Mouse (Mus musculus): ENCODE measurements around the gene Clk1. TPM values are rescaled to one million over a fixed set of nuclear protein-coding genes. Genes with fewer than 3 reads are reported as not detected.
A peak's percentile ranks its signal among the peaks of the same experiment; 100 is the strongest.
"Not testable (repeated sequence)": the region's sequence is repeated elsewhere in the genome, so short reads cannot be mapped to it uniquely, and the experiment has no call there.

The Clk1 gene
- total RNA-seq, 2 experiments from 2014 or later, result 98.2 to 104 TPM

DNA sequence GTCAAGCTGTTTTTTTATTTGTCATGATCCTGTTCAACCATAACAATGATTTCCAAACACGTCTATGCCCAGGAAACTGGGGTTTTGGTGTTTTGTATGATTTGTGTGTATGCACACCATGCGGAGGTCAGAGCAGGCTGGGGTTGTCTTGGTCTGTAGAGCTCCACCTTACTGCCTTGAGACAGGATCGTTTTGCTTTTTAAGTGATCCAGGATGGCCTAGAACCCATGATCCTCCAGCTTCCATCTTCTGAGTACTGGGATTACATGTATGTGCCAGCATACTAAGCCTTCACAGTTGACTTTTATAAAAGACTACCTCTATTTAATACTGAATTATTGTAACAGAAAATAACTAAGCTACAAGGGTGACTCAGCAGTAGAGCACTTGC lies 13.7 kb downstream of the Clk1 start:
- intact Hi-C loops (cut with DNase I), result no loop called here
- DNase-seq (ENCODE audit: extremely low spot score in 1 of 2, low spot score in 2 of 2), result no peak

DNA sequence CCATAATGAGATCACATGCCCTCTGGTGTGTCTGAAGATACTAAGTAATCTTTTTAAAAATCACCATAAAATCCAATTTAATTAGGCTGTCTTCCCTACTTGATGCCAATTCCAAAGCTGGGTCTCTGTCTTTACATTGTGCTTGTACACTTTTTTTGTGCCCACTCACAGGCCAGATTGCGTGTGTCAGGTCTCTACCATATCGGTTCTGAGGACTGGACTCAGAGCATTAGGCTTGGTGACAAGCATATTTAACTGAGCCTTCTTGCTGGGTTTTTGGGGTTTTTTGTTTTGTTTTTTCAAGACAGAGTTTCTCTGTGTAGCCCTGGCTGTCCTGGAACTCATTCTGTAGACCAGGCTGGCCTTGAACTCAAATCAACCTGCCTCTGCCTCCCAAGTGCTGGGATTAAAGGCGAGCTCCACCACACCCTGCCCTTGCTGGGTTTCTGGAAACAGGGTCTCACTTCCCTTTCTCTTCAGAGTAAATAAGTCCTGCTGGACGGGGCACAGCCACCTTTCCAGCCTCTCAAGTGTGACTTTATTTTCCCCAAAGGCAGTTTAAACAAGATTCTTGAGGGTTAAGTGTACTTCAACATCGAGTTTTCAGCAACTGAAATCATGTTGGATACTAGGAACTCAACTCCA lies 14.2 kb downstream of the Clk1 start:
- intact Hi-C loops (cut with DNase I), result no loop called here
- DNase-seq (ENCODE audit: extremely low spot score in 1 of 2, low spot score in 2 of 2), result no peak

DNA sequence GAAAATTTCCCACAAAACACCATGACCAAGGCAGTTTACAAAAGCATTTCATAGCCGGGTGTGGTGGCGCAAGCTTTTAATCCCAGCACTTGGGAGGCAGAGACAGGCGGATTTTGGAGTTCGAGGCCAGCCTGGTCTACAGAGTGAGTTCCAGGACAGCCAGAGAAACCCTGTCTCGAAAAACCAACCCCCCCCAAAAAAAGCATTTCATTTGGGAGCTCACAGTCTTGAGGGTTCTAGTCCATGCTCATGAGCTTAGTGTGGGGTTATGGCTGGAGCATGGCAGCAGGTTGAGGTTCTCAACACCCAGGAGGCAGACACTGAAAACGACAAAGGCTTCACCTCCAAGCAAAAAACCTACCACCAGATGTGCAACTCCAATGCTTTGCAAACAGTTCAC lies 15.7 kb downstream of the Clk1 start:
- no peak for DNase-seq (ENCODE audit: extremely low spot score in 1 of 2, low spot score in 2 of 2)
- intact Hi-C loops (cut with DNase I), result no loop called here

DNA sequence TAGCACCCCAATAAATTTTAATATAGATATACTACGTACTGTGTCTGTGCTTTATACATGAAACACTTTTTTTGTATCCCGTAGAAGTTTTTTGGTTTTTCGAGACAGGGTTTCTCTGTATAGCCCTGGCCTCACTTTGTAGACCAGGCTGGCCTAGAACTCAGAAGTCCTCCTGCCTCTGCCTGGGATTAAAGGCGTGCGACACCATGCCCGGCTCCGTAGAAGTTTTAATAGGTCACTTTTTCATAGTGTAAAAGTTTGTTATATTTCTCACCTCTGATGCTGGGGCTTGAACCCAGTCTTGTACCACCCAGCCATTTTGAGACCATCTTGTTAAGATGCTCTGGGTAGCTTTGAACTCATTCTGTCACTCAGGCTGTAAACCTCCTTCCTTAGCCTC lies 16.5 kb downstream of the Clk1 start:
- intact Hi-C loops (cut with DNase I), result no loop called here
- DNase-seq (ENCODE audit: extremely low spot score in 1 of 2, low spot score in 2 of 2), result no peak

DNA sequence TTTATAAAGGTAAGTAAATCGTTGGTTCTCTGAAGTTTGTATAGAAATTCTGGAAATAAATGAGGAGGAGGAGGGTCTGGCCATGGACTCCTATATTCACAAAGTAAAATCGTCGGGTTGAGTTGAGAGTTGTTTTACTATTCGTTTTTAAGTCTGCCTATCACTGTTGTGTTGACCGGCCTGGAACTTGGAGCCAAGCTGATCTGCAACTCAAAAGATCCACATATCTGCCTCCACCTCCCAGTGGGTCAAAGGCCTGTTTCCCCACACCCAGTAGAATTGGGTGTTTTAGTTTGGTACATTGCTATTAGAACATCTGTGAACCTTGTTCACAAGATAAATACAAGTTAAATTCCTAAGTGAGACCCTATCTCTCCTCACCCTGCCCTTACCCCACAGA lies 20.1 kb downstream of the Clk1 start:
- intact Hi-C loops (cut with DNase I), result no loop called here

DNA sequence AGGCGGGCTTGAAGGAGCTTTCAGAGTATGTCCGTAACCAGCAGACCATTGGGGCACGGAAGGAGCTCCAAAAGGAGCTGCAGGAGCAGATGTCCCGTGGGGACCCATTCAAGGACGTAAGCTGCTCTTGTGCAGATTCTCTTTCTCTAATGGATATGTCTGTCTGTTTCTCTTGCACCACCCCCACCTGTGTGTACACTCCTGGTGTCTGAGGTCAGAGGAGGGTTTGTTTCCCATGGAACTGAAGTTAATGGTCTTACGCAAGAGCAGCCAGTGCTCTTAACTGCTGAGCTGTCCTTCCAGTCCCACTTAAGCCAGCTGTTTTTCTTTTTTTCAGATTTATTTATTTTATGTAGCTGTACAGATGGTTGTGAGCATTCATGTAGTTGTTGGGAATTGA lies 22.5 kb downstream of the Clk1 start:
- no peak for DNase-seq (ENCODE audit: extremely low spot score in 1 of 2, low spot score in 2 of 2)
- intact Hi-C loops (cut with DNase I), result no loop called here

More for the DNA sequence above, 20.1 kb downstream of the Clk1 start:
- no peak for DNase-seq (ENCODE audit: extremely low spot score in 1 of 2, low spot score in 2 of 2)

DNA sequence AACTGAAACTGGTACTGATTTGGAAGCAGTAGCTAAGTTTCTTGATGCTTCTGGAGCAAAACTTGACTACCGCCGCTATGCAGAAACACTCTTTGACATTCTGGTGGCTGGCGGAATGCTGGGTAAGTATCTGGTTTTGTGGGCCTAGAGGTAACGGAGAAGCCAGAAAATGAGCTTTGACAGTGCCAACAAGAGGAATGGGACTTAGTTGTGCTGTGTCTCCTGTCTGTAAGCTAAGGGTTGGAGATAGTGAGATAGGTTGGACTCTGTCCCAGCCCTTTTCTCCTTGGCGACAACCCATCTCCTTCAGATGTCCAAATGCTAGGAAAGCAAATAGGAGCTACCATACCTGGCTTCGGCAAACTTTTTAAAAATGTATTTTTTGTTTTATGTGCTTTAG lies 26.1 kb downstream of the Clk1 start:
- DNase-seq (ENCODE audit: extremely low spot score in 1 of 2, low spot score in 2 of 2), result no peak
- intact Hi-C loops (cut with DNase I), result loop anchor here (10.0 kb wide), 1 partner anchor 973 kb away; no protein-coding TSS in a partner anchor

DNA sequence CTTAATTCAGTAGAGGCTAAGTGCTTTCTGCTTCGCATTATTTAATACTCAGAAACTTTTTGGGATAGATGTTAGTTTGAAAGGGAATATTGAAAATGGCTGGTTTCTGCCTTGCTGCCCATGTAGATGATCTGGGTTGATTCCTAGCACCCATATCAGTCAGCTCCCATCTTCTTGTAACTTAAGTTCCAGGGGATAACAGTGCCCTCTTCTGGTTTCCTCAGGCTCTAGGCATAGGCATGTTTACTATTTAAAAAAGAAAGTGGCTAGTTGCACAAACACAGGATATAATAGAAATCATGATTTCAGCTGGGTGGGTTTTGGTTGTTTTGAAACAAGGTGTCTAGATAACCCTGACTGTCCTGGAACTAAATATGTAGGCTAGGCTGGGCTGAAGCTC lies 27.7 kb downstream of the Clk1 start:
- intact Hi-C loops (cut with DNase I), result loop anchor here (10.0 kb wide), 1 partner anchor 971 kb away; no protein-coding TSS in a partner anchor
- DNase-seq (ENCODE audit: extremely low spot score in 1 of 2, low spot score in 2 of 2), result no peak

DNA sequence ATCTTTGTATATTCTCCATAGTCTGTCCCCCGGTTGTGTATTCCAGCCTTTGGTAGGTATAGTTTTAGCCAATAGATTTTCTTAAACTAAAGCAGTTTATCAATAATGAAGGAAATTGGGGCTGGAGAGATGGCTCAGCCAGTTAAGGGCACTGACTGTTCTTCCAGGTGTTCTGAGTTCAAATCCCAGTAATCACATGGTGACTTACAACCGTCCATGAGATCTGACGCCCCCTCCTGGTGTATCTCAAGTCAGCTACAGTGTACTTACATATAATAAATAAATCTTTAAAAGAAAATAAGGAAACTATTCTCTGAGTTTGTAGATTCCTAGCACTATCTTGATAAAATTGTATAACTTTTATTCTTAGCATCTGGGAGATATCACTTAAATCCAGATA lies 28.5 kb downstream of the Clk1 start:
- DNase-seq (ENCODE audit: extremely low spot score in 1 of 2, low spot score in 2 of 2), result no peak
- intact Hi-C loops (cut with DNase I), result loop anchor here (10.0 kb wide), 1 partner anchor 971 kb away; no protein-coding TSS in a partner anchor

DNA sequence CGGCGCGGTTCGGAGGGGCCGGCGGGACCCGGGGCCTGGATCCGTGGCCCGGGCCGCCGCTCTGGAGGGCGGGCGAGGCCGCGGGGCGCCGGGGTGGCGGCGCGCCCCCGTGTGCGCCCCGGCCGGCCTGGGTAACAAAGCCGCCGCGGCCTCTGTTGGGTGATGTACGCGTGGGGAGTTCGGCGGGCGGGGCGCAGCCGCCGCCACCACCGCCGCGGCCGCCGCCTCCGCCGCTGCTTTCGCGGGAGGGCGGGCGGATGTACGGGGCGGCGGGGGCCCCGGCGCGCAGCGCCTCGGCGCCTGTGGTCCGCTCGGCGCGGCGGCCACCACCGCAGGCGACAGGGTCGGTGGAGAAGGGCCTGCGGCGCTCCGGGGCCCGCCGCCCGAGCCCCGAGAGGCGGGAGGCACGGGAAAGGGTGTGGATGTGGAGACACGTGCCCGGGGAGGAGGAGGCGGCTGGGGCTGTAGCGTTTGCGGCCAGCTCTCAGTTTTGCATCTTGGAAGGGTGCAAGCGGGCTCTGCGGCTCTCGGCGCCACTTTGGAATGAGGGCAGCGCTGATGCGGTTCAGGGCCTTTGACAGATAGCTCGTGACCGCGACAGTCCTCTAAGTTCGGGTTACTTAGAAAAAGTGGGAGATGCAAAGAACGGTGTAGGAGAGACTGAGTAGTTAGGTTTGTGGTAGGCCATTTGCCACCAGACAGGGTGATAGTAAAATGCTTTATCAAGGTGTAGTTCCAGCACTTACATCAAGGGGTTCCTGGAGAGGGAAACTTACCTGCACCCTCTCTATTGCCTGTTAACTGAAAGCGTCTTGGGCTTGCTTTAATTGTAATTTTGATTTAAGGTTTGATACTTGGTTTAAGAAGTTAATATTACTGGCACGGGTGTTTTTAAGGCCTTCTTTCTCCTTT lies 30.3 kb downstream of the Clk1 start:
- intact Hi-C loops (cut with DNase I), result loop anchor here (10.0 kb wide), 1 partner anchor 969 kb away; no protein-coding TSS in a partner anchor

DNA sequence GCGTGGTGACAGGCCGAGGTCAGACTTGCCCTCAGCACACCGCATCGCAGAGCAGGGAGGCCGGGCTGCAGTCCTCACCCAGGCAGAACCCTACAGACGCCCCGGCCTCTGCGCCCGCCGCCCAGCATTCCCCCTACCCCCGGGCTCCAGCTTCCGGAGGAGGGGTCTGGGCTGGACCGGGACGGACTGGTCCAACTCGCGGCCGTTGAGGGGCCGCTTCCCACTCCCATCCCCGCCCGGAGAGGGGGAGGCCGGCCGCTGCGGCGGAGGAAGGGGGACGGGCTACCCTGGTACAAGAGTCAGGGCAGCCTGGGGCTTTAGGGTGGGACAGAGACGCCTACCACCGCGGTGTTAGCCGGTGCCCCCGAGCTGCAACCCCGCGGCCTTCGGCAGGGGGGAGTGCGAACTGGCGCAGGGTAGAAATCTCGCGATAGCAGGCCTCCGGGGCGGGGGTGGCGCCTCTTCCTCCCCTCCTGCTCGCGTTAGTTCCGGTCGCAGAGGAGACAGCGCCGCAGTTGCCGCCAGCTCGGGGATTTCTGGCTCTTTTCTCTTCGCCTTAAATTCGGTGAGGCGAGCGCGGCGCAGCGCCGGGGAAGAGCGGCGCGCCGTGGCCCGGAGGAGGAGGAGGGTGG lies 31.1 kb downstream of the Clk1 start, which contains the start of gene Bzw1:
TSS of gene Bzw1 (plus strand) at position 247 of the 632 bp plus-strand sequence.
- intact Hi-C loops (cut with DNase I), result loop anchor here (10.0 kb wide), 1 partner anchor 968 kb away; no protein-coding TSS in a partner anchor
- peak; percentile 88 to 97 for DNase-seq (ENCODE audit: extremely low spot score in 1 of 2, low spot score in 2 of 2)

More for the DNA sequence above, 30.3 kb downstream of the Clk1 start:
- peak in 1 of 2 experiments; percentile 77 for DNase-seq (ENCODE audit: extremely low spot score in 1 of 2, low spot score in 2 of 2)

DNA sequence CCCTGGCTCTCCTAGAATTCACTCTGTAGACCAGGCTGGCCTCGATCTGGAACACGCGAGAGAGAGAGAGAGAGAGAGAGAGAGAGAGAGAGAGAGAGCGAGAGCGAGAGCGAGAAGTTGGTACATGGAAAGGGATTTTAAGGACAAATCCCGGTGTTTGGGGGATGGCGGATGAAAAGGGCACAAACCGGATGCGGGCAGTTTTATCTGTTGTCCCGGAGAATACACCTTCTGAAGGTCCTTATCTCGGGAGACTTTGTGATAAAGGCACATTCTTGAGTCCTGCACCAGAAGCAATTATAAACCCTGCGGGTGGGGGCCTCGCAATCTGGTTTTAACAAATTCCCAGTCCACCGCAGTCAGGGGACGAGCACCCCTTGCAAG lies 31.6 kb downstream of the Clk1 start:
- DNase-seq (ENCODE audit: extremely low spot score in 1 of 2, low spot score in 2 of 2), result no peak
- intact Hi-C loops (cut with DNase I), result loop anchor here (10.0 kb wide), 1 partner anchor 967 kb away; no protein-coding TSS in a partner anchor

DNA sequence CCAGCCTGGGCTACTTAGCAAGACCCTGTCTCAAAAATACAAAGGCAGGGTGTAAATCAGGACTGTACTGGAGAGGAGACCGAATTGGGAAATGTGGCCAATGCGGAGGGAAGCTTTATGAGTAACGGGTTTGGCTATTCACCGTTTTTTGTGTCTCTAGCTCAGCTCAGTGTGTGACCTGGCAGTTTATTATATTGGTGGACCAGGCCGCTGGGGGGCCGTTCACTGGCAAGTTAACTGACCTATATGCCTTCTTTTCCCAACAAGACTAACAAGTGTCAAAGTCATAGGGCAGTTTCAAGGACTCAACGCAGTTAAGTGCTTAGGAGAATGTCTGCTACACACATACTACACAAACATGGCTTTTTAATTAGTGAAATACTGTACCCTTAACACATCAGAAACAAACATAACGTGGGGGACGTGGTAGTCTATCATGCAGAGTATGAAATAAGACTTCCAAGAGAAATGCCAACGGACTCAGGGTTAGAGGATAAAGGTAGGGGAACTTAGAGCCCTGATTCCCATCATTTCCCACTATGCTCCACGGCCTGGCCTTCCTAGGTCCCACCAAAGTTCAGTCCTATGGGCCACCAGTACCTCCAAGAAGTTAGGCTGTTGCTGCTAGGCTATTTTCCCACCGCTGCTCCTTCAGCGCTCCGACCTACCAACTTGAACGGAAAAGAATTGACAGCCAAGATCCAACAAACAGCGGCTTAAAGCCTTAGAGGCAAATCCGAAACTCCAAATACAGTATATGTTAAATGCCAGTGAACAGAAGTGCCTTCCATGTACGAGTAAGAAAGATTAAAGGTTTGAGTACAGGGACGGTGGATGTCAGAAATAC lies 32.2 kb downstream of the Clk1 start:
- no peak for DNase-seq (ENCODE audit: extremely low spot score in 1 of 2, low spot score in 2 of 2)
- intact Hi-C loops (cut with DNase I), result loop anchor here (10.0 kb wide), 1 partner anchor 967 kb away; no protein-coding TSS in a partner anchor

DNA sequence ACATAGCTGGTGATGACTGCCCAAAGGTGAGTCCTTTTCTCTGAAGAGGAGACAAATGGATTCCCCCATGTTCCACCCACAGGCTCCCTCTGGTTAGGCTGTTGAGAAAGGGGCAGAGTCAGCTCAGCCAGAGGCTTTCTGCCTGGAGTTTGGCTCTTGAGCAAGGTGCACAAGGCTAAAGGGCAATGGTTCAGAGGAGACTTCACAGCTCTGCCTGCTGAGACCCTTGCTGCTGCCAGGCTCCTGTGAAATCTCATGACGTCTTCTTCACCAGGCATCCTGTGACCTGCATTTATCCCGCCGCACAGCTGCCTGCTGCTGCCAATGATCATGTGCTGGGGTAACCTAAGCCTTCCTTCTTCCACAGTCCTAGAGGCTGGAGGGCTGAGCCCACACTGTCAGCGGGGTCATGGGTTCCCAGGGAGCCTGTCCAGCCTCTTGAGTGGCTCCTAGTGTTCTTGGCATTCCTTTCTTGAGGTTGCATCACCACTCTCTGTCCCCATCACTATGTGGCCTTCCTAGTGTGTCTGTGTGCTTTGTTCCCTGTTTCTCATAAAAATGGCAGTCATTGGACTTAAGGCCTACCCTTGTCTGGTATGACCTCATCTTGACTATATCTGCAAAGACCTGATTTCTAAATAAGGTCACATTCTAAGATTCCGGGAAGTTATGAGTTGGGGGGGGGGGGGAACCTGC lies 41.1 kb downstream of the Clk1 start:
- DNase-seq (ENCODE audit: extremely low spot score in 1 of 2, low spot score in 2 of 2), result no peak
- intact Hi-C loops (cut with DNase I), result no loop called here

DNA sequence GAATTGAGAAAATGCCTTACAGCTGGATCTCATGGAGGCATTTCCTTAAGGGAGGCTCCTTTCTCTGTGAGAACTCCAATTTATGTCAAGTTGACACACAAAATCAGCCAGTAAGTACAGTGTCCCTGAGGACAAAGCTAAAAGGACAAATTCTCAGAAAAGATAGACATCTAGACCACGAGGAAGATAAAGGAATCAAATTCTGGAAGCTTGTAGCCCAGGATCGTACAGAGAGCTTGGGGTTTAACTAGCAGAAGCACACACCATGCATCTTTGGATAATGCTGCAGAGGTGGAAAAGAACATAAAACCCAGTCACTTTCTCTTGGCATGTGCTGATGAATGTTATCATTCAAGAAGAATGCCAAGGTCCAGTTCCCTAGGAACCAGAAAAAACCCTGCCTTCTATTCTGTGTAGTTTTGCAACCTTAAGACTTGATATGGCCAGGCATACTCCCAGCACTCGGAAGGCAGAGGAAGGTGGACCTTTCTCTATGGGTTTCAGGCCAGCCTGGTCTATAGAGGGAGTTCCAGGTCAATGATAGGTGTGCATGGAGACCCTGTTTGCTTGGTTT lies 48.2 kb downstream of the Clk1 start:
- DNase-seq (ENCODE audit: extremely low spot score in 1 of 2, low spot score in 2 of 2), result no peak
- intact Hi-C loops (cut with DNase I), result no loop called here

DNA sequence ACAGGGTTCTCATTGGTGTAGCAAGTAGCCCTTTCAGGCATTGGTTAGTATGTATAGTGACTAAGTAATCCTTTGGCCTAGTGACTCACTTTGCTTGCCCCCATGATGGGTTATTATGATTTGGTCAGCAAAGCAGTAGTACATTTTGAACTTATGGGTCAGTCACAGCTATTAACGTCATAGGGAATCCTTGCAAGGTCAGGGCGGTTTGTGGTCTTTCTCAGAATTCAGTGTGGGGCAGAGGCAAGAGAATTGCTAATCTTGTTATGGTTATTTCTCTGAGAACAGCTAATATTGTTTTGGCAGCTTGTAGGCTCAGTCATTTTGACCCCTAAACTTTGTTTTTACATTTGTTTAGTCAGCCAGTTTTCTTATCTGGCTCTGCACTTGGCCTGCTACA lies 49.6 kb downstream of the Clk1 start:
- intact Hi-C loops (cut with DNase I); DNase-seq (ENCODE audit: extremely low spot score in 1 of 2, low spot score in 2 of 2): not testable (repeated sequence)

DNA sequence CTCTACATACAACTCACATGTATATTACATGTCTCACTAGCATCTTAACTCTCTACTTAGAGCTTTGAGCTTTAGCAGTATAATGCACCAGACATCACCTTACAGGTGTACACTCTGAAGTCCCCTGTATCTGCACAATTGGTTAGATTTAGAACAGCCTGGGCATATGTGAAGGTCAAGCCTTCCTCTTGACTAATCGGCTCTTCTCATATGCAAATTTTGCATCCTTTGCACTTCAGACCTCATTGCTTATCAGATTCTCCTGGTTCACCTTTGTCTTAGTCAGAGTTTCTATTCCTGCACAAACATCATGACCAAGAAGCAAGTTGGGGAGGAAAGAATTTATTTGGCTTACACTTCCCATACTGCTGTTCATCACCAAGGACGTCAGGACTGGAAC lies 54.1 kb downstream of the Clk1 start:
- DNase-seq (ENCODE audit: extremely low spot score in 1 of 2, low spot score in 2 of 2), result no peak
- intact Hi-C loops (cut with DNase I), result no loop called here
